Mouse (Mus musculus) heart, postnatal 0 days (tissue): ENCODE data around the gene Elmsan1. TPM values are rescaled to one million over a fixed set of nuclear protein-coding genes. Genes with fewer than 3 reads are reported as not detected.
A peak's percentile ranks its signal among the peaks of the same experiment; 100 is the strongest.

ENCODE experiments used
- ATAC-seq: fragments of 200-750 bp; cut with Nextera tagmentation; 2 replicates; pipeline ENCODE4 v1.8.0; 2017; ENCODE audit warnings: low read depth, moderate number of reproducible peaks, moderate library complexity; ENCODE audit not compliant: insufficient read depth
- DNase-seq: peaks from one replicate; pipeline ENCODE4 v3.0.0-alpha.2; 2016; ENCODE audit warnings: low spot score
- H3K27ac ChIP-seq: fragments of 300-500 bp; sonication (generic); 2 replicates; pipeline ENCODE4 v1.5.1; 2014; ENCODE audit warnings: low read depth, mild to moderate bottlenecking
- H3K27me3 ChIP-seq: fragments of 300-500 bp; sonication (generic); 2 replicates; pipeline ENCODE4 v1.6.1; 2014; ENCODE audit warnings: low read length, mixed read lengths; ENCODE audit not compliant: control insufficient read depth, insufficient read depth
- H3K36me3 ChIP-seq: fragments of 300-500 bp; sonication (generic); replicated peaks from 2 replicates; pipeline ENCODE4 v1.6.1; 2014; ENCODE audit warnings: low read length, mixed read lengths; ENCODE audit not compliant: control insufficient read depth, insufficient read depth
- H3K4me1 ChIP-seq: fragments of 300-500 bp; sonication (generic); 2 replicates; pipeline ENCODE4 v1.6.1; 2014; ENCODE audit warnings: antibody characterized with exemption; ENCODE audit not compliant: control insufficient read depth, insufficient read depth
- H3K4me2 ChIP-seq: fragments of 300-500 bp; sonication (generic); 2 replicates; pipeline ENCODE4 v1.6.1; 2014; ENCODE audit warnings: low read depth, mild to moderate bottlenecking, low read length, moderate library complexity
- H3K4me3 ChIP-seq: fragments of 300-500 bp; sonication (generic); 2 replicates; pipeline ENCODE4 v1.5.1; 2014; ENCODE audit warnings: low read depth, low read length
- H3K9ac ChIP-seq: fragments of 300-500 bp; sonication (generic); replicated peaks from 2 replicates; pipeline ENCODE4 v1.6.1; 2014; ENCODE audit warnings: low read depth, low read length, mixed read lengths
- H3K9me3 ChIP-seq: fragments of 300-500 bp; sonication (generic); replicated peaks from 2 replicates; pipeline ENCODE4 v1.6.1; 2016; ENCODE audit warnings: low read length; ENCODE audit not compliant: control insufficient read depth
- CTCF ChIP-seq: IDR thresholded peaks from 2 replicates; pipeline ENCODE4 v1.5.1; 2016; ENCODE audit warnings: antibody characterized with exemption, control low read depth, low read depth
- EP300 ChIP-seq: IDR thresholded peaks from 2 replicates; pipeline ENCODE4 v1.6.1; 2016; ENCODE audit warnings: antibody characterized with exemption, low read depth
- WGBS: fragments of 180-500 bp; shearing (Covaris S2); extraction: QIAGEN DNeasy Blood & Tissue Kit; methylation state at CpG from one replicate; pipeline ENCODE4 v1.1.7; 2014; 5-methylcytosine and 5-hydroxymethylcytosine counted together
- polyA plus RNA-seq: library from polyadenylated mRNA; unstranded; fragments of >200 nt; fragmentation: Nextera tagmentation; extraction: Ambion mirVana; gene quantifications from 2 replicates; pipeline ENCODE4 v1.2.1, GENCODE M21; 2015
- total RNA-seq: library from RNA; depleted of rRNA; stranded (reverse); fragments of >200 nt; gene quantifications from 2 replicates; pipeline ENCODE4 v1.2.3, GENCODE M21; 2014; ENCODE audit warnings: low replicate concordance

Gene Elmsan1
- total and polyA plus RNA-seq, 2 experiments from 2014 or later, result 3.6 to 13.5 TPM

- no peak for TF ChIP-seq CTCF
- TF ChIP-seq EP300, result no peak
- ATAC-seq, result no peak
- Histone ChIP-seq H3K4me3 (peak overlapping the region; percentile 81), H3K27me3 (no peaks in the 10 kb centered on the region), H3K4me1 (peaks cover 54% of the 10 kb centered on the region), H3K27ac (peak overlapping the region; percentile 99; the same call in 1 of the 2 replicates), H3K36me3 (no peaks in the 10 kb centered on the region), H3K4me2 (peak overlapping the region; percentile 100), H3K9me3 (no peaks in the 10 kb centered on the region), H3K9ac (peak overlapping the region; percentile 95)
- 9% methylated on average over 13 of the region's 13 CpGs for WGBS
- no peak for DNase-seq
Observed at GRCm38 (mm10) chr12:84192280-84192679, 26.4 kb downstream of the Elmsan1 start.

GRCm38 (mm10) chr12:84191770-84192169 is 26.9 kb downstream of the Elmsan1 start:
- Histone ChIP-seq H3K4me1 (peaks cover 59% of the 10 kb centered on the region), H3K27me3 (no peaks in the 10 kb centered on the region), H3K4me2 (peak overlapping the region; percentile 100), H3K36me3 (no peaks in the 10 kb centered on the region), H3K9me3 (no peaks in the 10 kb centered on the region), H3K27ac (no peak overlapping the region), H3K4me3 (peak overlapping the region; percentile 81), H3K9ac (0 out of 2 replicates have a peak overlapping the region, but pooled peaks have one; percentile 95)
- TF ChIP-seq EP300 (no peak), CTCF (no peak)
- 53% methylated on average over 5 of the region's 5 CpGs for WGBS
- ATAC-seq, result no peak
- DNase-seq, result no peak

DNA sequence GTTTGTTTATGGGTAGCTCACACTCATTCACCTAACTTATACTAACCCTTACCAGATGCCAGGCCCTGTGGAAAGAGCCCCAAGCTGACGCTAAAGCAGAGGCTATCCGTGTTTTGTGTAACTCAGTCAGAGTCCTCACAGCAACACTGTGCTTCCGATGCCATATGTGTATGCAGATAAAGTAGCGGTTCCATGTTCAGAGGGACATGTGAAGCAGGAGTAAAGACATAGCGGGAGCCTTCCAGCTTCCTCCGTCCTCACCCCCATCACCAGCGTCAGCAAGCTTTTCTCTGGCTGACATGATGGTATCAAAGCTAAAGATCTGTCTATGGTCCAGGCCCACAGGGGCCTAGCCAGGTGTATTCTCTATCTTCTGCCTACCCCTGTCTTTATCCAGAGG is 27.5 kb downstream of the Elmsan1 start:
- ATAC-seq, result no peak
- no peak overlapping the region for H3K4me3 ChIP-seq
- no peaks in the 10 kb centered on the region for H3K9me3 ChIP-seq
- peaks cover 64% of the 10 kb centered on the region for H3K4me1 ChIP-seq
- TF ChIP-seq EP300, result no peak
- TF ChIP-seq CTCF, result no peak
- no peak overlapping the region for H3K9ac ChIP-seq
- no peaks in the 10 kb centered on the region for H3K27me3 ChIP-seq
- WGBS, result 84% methylated on average over 7 of the region's 7 CpGs
- DNase-seq, result no peak
- peak overlapping the region; percentile 100 for H3K4me2 ChIP-seq
- no peak overlapping the region for H3K27ac ChIP-seq
- no peaks in the 10 kb centered on the region for H3K36me3 ChIP-seq

DNA sequence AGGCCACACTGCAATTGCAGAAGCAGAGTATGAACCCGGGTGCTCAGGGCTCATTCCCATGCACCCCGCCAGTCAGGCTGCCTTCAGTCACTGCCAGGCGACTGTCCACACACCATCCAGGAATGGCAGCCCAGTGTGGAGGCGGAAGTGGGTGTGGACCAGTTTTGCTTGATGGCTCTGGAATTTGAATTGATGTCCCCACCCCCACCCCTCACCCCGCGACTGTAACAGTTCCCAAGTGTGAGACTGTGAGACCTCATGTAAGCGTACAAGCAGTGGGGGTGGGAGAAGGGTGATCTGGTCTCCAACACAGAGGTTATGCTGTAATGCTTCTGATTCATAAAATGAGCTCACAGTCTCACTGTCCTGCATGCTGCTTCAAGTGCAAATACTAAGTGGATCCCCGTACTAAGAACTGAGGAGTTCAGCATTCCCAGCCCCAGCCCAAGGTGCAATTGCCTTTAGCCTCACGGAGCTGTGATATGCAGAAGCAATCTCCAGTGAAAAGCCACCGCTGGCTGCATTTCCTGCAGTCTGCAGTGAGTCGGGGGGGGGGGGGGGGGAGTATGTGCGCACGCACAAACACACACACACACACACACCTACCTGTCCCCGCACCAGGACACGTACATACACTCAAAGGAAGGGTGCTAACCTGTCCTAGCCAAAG is 28.4 kb downstream of the Elmsan1 start:
- 36% methylated on average over 15 of the region's 15 CpGs for WGBS
- Histone ChIP-seq H3K4me1 (peaks cover 66% of the 10 kb centered on the region), H3K9ac (no peak overlapping the region), H3K27ac (no peak overlapping the region), H3K36me3 (no peaks in the 10 kb centered on the region), H3K4me2 (no peak overlapping the region; the same call in 1 of the 2 replicates), H3K9me3 (no peaks in the 10 kb centered on the region), H3K4me3 (no peak overlapping the region), H3K27me3 (no peaks in the 10 kb centered on the region)
- no peak for TF ChIP-seq CTCF
- no peak for TF ChIP-seq EP300
- ATAC-seq, result no peak
- DNase-seq, result no peak

DNA sequence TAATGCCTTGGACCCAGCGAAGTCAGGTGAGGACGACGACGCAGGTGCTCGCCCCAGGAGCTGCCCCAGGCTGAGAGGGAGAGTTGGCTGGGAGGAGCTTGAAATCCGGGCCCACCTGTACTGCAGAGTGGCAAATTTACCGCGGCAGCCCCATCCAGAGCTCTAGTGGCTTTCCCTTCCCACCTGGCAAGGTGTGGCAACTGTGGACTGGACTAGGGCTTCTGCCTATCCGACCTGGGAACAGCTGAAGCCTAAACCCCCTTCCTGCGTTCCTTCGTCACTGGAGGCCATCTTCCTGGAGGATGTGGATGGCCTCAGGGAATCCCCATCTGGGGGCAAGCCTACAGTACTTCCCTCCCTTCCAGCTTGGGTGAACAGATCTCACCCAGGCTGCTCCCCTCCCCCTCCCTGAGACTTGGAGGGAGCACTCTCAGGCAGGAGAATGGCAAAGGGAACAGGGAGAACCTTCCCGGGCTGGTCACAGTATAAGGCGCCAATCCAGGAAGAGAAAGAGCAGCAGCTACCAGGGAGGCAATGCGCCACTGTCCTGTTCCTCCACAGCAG is 29.7 kb downstream of the Elmsan1 start:
- Histone ChIP-seq H3K4me2 (no peak overlapping the region), H3K9me3 (no peaks in the 10 kb centered on the region), H3K9ac (peak overlapping the region; percentile 21; the same call in 1 of the 2 replicates), H3K4me3 (no peak overlapping the region), H3K36me3 (no peaks in the 10 kb centered on the region), H3K27me3 (no peaks in the 10 kb centered on the region), H3K27ac (peak overlapping the region; percentile 59), H3K4me1 (peaks cover 64% of the 10 kb centered on the region)
- WGBS, result 67% methylated on average over 14 of the region's 14 CpGs
- TF ChIP-seq CTCF, result no peak
- TF ChIP-seq EP300, result no peak
- DNase-seq (no peak), ATAC-seq (no peak)
